Mouse (Mus musculus) olfactory bulb, adult 2 months (tissue): ENCODE measurements around the gene Cd2ap.

ENCODE experiments used
- CTCF ChIP-seq: fragments of 200-500 bp; IDR thresholded peaks from 2 replicates; pipeline ENCODE4 v1.5.1; 2012; ENCODE audit warnings: low read depth, mild to moderate bottlenecking, low read length, moderate library complexity; ENCODE audit not compliant: insufficient read depth
- POLR2A ChIP-seq: fragments of 200-500 bp; IDR thresholded peaks from 2 replicates; pipeline ENCODE4 v1.6.1; 2012; ENCODE audit warnings: mild to moderate bottlenecking, low read depth, low read length, moderate library complexity; ENCODE audit not compliant: insufficient read depth

GRCm38 (mm10) chr17:42788686-42789453 lies 87.6 kb downstream of the Cd2ap start:
- TF ChIP-seq CTCF (no peak), POLR2A (no peak)
